Mouse (Mus musculus) retina, postnatal 7 days (tissue): Measurements from ENCODE around the gene Emc1.

Experiments
- DNase-seq: peaks from one replicate; pipeline ENCODE4 v3.0.0-alpha.2; 2012; ENCODE audit warnings: low read depth, low spot score

Gene Emc1

DNA sequence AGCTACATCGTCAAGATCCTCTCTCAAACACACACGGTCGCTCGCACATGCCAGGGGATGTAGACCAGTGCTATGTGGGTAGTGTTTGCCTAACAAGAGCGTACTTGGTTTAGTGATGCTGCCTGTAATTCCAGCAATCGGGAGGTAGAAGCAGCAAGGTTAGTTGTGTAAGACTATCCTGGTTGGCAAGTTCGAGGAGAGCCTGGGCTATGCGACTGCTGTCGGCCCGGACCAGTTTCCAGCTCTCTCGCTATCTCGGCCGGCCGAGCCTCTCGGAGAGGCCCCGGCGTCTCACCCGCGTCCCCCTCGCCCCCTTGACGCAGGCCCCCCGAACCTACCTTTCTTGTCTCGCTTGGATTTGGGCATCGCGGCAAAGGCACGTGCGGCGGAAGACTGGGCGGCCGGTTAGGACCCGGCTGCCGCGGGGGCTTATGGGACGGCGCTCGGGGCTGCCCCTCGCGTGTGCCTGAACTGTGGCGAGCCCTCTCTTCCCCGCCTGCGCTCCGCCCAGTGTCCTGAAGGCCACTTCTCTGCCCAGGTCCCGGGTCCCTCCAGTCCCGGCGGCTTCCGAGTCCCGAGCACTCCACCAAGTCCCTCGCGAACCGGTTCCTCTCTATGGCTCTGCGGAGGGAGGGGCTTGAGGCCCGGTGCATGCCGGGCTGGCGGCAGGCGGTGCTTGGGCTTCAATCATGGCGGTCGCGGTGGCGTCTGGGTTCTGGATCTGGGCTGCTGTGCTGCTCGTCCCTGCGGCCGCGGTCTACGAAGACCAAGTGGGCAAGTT is at the start of gene Emc1, which contains the start of the genes Mrto4 and Ubr4:
Emc1 (plus strand) TSS at position 657 of the 781 bp plus-strand sequence.
Mrto4 (minus strand) TSS at position 646 of the 781 bp plus-strand sequence.
Ubr4 (plus strand) TSS at position 679 of the 781 bp plus-strand sequence.
- peak; percentile 73 for DNase-seq

DNA sequence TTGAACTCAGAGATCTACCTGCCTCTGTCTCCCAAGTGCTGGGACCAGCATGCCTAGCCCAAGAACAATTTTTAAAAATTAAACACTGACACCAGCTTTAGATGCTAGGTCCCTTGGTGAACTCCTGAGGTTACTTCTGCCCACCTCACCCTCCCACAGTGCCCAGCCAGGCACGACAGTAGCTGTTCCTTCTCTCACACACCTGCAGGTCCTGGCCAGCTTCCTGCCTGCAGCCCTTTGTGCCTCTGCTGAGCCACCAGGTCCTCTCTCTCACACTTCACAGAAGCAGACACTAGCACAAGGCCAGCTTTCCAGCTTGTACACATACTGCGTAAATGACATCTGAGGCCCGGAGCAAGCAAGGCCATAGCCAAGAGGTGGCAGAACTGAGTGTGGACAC is 46.9 kb upstream of the Emc1 start:
- DNase-seq = no peak

DNA sequence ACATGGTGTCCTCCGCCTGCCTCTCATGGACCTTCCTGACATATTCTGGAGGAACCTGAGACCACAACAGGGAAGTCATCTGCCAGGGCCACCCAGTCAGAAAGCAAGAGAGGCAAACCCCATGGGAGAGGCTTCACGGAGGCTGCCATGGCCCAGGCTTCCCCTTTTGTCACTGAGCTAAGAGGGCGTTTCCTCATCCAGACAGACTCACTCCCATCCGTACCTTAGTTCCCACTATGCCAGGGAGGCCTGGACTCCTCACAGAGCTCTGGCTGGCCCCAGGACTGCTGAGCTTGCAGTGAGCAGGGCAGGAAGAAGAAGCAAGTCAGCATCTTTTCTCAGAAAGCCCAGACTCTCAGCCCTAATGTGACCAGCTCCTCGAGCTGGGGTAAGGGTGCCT is 44.5 kb upstream of the Emc1 start:
- no peak for DNase-seq

DNA sequence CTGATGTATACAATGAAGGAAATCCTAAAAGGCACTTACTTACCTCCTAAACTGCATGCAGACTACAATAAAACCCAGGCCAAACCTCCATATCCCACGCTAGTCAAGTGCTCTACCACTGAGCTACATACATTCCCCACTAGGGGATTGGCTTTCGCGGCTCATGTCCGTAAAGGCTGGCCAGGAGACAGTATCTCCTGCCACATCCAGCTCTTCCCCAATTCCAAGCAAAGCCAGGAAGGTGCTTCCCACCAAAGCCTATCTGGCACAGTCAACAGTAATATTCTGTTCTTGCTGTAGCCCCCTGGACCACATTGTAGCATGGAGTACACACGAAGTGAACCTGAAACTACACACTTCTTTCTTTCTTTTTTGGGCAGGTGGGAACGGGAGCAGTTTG is 42.7 kb upstream of the Emc1 start:
- DNase-seq = no peak

DNA sequence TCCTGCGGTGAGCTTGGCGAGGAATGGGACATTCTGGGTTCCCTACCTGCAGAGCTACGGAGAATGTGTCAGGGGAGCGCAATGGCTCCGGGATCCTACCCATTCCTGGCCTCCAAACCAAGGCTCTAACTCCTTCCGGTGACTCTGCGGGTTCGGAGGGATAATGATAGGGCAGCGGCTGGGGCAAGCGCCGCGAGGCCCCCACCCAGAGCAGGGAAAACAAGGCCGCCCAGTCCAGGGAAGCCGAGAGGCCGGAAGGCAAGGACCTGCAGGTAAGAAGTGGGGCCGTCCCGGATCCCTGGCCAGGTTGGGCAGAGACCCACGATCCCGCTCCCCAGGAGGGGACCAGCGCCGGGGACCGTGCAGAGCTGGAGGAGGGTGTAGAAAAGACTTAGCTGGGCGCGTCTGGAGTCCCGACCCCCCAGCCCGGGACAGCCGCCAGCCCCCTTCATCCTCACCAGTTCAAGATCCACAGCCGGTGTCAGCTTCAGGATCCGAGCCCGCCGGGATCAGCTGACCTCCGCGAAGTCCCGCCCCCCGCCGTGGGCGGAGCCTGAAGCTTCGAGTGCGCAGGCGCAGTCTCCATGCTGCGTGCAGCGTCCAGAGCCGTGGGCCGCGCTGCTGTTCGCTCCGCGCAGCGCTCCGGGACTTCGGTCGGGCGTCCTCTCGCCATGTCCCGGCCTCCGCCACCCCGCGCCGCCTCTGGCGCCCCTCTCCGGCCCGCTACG is 42.1 kb upstream of the Emc1 start, which contains the start of the genes Pqlc2 and Akr7a5:
Pqlc2 (minus strand) TSS at position 538 of the 728 bp plus-strand sequence.
Akr7a5 (plus strand) TSS at position 574 of the 728 bp plus-strand sequence.
- DNase-seq = peak; percentile 91

DNA sequence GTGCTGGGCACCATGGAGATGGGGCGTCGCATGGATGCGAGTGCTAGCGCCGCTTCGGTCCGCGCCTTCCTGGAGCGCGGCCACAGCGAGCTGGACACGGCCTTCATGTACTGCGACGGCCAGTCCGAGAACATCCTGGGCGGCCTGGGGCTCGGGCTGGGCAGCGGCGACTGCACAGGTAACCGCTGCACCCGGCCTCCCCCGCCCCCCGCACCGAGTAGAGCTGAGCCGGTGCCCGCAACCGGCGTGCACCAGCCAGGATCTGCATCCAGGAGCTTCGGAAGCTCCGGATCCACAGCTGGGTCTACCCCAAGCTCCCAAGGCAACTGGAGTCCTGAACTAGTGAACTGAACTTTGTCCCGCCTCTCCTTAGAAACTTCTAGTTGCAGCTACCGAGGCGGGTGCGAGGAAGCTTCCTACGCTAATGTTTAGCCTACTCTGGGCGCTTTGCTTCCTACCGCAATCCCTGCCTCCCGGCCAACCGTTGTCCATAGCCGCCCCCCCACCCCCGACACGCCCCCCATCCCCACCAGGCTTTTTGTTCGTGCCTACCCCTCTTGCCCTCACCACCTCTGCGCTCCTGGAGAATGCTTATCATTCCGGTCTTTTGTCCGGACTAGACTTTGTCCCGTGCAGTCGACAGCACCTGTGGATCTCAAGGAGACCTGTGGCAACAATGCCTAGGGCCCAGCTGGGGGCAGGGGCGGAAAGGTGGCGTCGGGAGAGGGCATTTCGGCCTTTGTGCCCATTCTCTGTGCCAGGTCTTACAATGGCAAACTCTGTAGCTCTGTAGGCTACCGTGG is 41.3 kb upstream of the Emc1 start:
- DNase-seq = no peak

DNA sequence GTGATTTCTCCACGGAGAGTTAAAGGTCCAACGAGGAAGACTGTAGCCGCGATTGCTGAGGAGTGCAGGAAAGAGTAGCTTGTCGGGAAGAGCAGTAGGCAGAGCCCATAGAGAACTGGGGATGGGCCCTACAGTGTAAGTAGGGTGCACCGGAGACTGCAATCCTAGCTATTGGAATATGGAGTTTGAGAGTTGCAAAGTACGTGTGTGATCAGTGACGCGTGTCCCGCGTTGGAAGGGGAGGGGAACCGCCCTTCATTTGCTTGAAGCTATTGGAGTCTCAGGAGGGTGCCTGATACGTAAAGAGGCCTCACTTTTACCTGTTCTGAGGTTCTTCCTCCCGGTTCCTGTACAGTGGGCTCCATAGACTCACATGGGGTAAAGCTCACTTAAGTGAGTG is 40.7 kb upstream of the Emc1 start:
- DNase-seq = no peak

DNA sequence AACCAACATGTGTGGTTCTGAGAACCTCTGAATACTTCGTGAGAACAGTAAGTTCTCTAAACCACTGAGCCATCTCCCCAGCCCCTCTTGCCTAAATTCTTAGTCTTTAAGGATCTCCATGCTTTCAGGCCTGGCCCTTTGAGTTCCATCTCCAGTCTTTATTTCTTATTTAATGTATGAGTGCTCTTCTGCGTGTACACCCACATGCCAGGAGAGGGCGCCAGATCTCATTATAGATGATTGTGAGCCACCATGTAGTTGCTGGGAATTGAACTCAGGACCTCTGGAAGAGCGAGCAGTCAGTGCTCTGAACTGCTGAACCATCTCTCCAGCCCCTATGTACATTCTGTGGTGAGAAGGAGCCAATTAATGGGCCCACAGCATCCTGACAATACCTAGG is 39.8 kb upstream of the Emc1 start:
- no peak for DNase-seq

DNA sequence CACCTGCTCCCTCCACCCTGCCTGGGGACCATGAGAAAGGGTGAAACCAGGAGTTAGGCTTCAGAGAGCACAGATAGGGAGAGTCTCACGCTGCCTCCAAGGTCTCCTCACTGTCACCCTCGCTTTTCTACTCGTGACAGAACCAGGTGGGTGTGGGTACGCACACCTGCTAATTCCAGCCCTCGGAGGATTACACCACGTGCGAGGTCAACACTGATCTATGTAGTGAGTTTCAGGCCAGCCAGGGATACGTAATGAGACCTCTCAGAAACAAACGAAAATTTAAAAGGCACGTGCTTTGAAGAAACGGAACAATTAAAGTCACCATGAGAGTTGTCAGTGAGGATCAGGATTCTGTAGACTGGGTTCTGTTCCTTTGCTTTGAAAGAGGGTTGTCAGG is 33.9 kb upstream of the Emc1 start:
- DNase-seq = no peak

DNA sequence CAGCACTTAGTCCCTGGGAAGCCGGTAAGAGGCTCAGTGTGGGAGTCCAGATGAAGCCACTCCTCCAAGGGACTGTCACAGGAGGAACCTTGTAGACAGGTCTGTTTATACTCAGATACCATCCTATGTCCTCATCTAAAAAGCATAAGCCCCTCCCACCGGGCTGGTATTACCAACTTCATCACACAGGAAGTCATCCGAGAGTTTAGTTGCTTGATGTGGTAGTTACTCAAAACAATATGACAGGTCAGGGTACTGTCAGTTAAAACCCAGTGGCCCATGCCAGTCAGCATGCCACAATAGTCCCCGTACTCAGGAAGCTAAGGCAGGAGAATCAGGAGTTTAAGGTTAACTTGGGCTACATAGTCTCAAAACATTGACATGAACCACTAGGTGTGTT is 32.6 kb upstream of the Emc1 start:
- DNase-seq = no peak

DNA sequence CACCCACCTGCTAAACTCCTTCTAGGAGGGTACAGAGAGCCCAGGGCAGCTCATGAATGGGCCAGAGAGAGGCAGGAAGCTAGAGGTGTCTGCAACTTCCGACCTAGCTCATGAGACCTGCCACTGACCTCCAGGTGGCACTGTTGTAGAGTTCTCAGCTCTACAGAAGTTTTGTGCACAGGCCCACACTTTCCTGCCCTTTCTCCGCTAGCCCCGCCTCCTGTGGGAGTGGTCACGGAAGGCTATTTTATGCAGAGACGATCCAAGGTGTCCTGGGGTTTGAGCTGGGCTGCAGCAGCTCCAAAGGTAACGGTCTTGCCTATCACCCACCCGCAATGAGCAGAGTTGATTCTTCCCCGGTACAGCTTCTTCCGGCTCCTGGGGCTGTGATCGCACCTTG is 21.8 kb upstream of the Emc1 start:
- DNase-seq = peak; percentile 46

DNA sequence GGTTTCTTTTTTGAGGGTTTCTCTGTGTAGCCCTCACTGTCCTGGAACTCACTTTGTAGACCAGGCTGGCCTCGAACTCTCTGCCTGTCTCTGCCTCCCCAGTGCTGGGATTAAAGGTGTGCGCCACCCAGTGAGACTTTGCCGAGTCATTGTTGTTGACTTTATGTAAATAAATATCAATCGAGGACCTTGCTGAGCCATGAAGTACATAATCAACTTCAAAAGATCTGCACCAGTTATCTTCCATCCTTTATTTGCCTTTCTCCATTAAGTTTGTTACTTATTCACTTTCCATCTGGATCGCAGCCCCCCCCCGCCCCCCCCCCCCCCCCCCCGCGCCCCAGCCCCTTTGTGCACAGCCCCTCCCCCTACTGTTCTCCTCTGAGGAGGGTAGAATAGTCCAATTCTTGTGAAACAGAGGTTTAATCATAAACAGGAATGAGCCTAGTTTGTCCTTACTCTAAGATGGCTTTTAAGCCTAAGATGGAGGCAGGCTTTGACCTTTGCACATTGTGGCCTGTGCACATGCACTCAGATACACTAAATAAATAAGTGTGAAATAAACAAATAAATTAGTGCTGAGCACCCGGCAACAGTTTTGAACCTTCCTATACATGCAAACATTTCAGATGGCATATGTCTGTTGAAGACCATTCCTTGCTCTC is 17.6 kb upstream of the Emc1 start:
- no peak for DNase-seq

DNA sequence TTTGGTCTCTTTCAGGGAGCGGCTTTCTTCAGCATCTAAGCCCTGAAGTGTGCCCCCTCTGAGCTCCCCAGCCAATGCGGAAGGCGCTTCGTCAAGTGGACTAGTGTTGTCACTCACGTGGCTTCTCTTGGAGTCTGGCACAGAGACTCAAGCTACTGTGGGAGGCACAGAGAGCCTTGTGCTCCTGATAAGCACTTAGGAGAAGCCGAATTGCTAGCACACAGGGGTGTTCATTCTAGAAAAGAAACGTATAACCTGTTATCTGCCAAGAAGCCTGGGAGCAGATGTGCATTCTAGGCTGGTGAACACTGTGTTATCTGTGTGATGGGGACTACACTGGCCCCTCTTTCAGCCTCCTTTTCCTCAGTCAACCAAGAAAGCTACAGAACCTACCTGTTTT is 16.9 kb upstream of the Emc1 start:
- DNase-seq = no peak

DNA sequence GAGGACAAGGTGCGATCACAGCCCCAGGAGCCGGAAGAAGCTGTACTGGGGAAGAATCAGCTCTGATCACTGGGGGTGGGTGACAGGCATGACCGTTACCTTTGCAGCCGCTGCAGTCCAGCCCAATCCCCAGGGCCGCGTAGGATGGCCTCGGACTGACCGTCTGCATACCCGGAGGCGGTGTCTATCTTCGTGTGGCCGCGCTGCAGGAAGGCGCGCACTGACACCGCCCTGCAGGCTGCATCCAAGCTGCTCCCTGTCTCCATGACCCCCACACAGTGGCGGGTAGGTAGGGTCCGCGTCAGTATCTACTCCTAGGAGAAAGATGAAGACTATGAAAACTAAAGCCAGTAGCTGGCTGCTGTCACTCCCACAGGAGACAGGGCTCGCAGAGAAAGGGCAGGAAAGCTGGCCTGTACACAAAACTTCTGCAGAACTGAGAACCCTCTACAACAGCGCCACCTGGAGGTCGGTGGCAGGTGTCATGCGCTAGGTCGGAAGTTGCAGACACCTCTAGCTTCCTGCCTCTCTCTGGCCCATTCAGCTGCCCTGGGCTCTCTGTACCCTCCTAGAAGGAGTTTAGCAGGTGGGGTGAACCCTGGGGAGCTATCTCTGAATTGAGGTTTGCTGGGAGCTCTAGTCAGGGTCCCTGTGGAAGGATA is 15.4 kb upstream of the Emc1 start:
- DNase-seq = peak; percentile 56

DNA sequence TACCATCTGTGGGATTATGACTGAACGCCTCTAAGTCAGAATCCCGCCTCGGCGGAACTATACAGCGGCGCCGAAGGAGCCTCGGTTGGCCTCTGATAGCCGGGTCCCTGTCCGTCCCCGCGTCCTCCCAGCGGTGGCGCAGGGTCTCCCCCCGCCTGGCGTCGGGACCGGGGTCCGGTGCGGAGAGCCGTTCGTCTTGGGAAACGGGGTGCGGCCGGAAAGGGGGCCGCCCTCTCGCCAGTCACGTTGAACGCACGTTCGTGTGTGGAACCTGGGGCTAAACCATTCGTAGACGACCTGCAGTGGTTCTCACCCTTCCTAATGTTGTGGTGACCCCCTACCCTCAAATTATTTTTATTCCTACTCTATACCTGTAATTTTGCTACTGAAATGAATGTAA is 14.2 kb upstream of the Emc1 start:
- DNase-seq = no peak

DNA sequence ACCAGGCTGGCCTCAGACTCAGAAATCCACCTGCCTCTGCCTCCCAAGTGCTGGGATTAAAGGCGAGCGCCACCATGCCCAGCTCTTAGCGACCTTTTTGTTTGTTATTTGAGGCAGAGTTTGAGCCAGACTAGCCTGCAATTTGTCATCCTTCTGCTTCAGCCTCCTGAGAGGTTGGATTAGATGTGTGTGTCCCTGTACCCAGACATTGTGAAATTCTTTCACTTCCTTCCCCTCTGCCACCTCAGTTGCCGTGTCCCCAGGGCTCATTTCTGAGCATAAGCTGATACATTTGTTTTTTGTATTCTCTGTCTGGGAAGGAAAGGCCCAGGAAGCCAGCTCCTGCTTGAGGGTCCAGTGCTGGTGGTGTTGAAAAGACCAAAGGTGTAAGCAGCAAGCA is 11.6 kb upstream of the Emc1 start:
- no peak for DNase-seq

DNA sequence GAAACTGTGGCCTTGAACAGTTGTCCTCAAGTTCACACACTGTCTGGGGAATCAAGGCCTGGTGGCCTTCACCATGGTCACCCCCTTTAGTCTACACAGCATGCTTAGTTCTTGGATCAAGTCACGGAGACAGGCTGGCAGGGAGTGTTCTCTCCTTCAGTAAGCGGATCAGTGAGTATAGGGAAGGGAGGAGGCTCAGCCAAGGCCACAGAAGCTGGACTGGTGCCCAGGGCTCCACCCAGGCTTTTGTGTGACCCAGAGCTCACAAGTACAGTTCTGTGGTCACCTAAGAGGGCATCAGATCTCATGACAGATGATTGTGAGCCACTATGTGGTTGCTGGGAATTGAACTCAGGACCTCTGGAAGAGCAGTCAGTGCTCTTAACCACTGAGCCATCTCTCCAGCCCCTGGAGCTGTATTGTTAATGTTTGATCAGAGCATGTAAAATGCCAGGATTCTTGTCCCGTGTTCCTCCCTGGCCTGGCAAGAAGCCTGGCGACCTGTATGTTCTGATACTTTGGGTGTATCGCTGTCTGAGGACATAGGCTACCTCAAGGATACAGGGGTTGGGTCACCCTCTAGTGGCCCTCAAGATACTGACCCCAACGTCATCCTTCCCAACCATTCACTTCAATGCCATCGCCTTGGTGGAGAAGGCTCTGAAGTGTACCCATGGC is 10.7 kb upstream of the Emc1 start:
- DNase-seq = peak; percentile 33

DNA sequence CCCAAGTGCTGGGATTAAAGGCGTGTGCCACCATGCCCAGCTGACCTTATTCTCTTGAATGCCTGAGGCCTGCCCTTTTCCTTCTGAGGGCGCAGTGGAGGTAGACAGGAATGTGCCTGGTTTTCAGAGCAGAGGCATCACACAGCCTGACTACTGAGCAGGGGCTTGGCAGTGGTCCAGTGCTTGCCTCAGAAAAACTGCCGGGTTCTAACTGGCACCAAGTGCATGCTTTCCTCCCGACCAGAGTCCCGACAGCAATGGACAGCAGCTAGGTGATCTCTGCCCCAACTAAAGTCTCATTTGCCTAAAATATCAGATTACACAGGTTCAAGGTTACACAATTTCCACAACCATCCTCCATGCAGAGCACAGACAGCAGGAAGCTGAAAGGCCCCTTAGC is 8.7 kb upstream of the Emc1 start:
- DNase-seq = no peak

DNA sequence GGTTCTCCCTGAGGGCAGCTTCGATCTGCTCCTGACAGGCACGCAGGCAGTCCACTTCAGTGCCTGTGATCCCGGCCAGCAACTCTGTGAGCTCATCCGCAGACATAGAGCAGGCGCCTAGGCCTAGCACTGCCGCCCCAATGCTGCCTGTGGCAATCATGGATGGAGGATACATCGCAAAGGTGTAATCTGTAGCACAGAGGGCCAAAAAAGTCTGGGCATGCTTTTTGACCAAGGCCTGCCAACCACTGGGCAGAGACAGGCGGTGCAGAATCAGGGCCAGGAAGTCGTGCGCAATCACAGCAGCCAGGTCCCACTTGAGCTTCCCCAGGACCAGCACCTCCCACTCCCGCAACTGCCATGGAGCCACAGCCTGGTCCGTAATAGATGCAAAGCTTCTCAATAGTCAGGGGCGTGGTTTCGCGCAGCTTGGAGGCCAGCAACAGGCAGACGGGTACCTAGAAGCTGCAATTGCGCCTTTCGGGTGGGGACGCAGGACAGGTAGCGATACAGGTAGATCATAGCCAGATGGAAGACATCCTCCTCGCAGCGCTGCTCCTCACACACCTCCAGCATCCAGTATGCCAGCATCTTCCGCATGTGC is 6.9 kb upstream of the Emc1 start:
- no peak for DNase-seq

DNA sequence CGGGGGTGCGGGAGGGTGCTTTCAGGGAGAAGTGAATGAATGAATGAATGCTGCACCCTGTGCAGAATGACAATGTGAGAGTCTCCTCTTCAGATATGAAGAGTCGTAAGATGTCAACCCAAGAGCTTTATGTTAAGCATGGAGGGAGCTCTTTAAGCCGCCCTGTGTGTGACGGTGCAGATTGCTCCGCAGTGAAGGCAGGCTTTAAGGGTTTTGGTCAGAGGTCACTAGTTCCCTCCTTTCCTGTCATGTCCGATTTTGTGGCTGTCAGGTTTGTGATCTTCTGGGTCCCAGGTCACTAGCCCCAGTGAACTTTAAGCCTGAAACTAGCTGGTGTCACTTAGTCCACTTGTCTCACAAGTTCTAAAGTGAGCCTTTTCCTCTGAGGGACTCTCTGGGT is 445 bp downstream of the Emc1 start:
- no peak for DNase-seq
